Mouse (Mus musculus) G1E (cell line): ENCODE data around the gene Zfp775.

Experiments used
- CTCF ChIP-seq: IDR thresholded peaks from 2 replicates; pipeline ENCODE4 v1.5.1; 2012; ENCODE audit warnings: low read depth, low read length, inconsistent platforms, mixed read lengths
- GATA1 ChIP-seq: IDR thresholded peaks from 2 replicates; pipeline ENCODE4 v1.6.1; 2012; ENCODE audit warnings: borderline replicate concordance, low read length, inconsistent platforms, mixed read lengths
- GATA2 ChIP-seq: IDR thresholded peaks from 2 replicates; pipeline ENCODE4 v1.6.1; 2012; ENCODE audit warnings: low read depth, low read length, inconsistent platforms, borderline replicate concordance
- POLR2AphosphoS5 ChIP-seq: IDR thresholded peaks from 2 replicates; pipeline ENCODE4 v1.6.1; 2012; ENCODE audit warnings: low read depth, low read length, inconsistent platforms; ENCODE audit not compliant: insufficient replicate concordance
- TAL1 ChIP-seq: conservative IDR thresholded peaks from 2 replicates; pipeline ENCODE4 v1.6.1; 2012; ENCODE audit warnings: low read depth, low read length, inconsistent platforms, mixed read lengths

DNA sequence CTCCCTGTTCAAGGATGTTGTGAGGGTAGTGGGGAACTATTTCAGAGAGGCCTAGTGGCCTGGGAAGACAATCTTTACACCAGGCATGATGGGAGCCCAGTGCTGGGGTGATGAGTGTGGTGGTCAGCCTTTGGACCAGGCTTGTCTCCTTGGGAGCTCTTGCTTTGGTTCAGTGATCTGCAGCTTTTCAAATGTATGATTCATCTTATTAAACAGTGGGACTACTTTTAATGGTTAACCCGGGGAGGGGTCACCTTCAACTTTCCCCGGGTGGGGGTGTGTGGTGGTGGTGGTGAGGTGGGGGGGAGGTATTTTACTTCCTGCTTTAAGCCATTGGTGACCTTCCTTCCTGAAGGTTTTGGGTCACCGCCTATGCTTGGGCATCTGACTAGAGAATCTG is 26.5 kb downstream of the Zfp775 start:
- TF ChIP-seq GATA1 (no peak), CTCF (no peak), TAL1 (no peak), POLR2AphosphoS5 (no peak), GATA2 (no peak)
